Mouse (Mus musculus): ENCODE measurements around the gene Olfr419. TPM values are rescaled to one million over a fixed set of nuclear protein-coding genes. Genes with fewer than 3 reads are reported as not detected.

Olfr419 gene
- polyA plus RNA-seq (2012; ENCODE audit: insufficient read depth, low replicate concordance), result not detected in 2 replicates

DNA sequence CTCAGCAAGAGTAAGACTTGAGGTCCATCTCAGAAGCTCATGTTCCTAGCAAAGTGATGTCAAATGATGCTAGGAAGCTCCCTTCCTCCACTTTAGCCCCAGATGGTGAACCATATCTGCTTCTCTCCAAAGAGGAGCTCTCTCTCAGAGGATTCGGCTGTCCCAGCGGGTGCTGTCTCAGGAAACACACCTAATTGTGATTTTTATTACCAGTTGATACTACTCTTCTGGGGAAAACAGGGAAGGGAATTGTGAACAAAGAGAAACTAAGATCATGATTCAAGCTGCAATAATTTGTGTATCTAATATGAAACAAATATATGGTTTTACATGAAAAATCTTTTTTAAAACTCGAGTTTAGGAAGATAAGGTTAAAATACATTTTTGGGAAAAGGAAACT lies at the start of gene Olfr419:
Gene Olfr419 (minus strand): TSS at position 101 of the 400 bp plus-strand sequence.
- Histone ChIP-seq H3K4me3 (replicated peaks) (no peak within 1 kb of the TSS), H3K36me3 (replicated peaks; ENCODE audit: low read length) (no peaks in the 10 kb centered on the region)
- no peak for TF ChIP-seq GATA1 (IDR thresholded peaks at IDR 0.05; ENCODE audit: borderline replicate concordance, low read length)
- TF ChIP-seq FLI1 (IDR thresholded peaks at IDR 0.05; ENCODE audit: low read length), result no peak

GRCm38 (mm10) chr1:174270643-174271042 lies 18.8 kb upstream of the Olfr419 start:
- H3K9me3 ChIP-seq, result no peaks in the 10 kb centered on the region
- H3K4me1 ChIP-seq, result peaks cover 5% of the 10 kb centered on the region; the same call in 1 of the 2 replicates
- TF ChIP-seq GATA1 (IDR thresholded peaks at IDR 0.05; ENCODE audit: borderline replicate concordance, low read length), result no peak
- no peak overlapping the region for H3K4me3 ChIP-seq (replicated peaks)
- no peaks in the 10 kb centered on the region for H3K27me3 ChIP-seq (replicated peaks)
- no peaks in the 10 kb centered on the region for H3K36me3 ChIP-seq (replicated peaks; ENCODE audit: low read length)

More for the DNA sequence above, at the start of gene Olfr419:
- no peaks in the 10 kb centered on the region for H3K27me3 ChIP-seq (replicated peaks)
- no peaks in the 10 kb centered on the region; the same call in 1 of the 2 replicates for H3K4me1 ChIP-seq
- no peaks in the 10 kb centered on the region for H3K9me3 ChIP-seq

DNA sequence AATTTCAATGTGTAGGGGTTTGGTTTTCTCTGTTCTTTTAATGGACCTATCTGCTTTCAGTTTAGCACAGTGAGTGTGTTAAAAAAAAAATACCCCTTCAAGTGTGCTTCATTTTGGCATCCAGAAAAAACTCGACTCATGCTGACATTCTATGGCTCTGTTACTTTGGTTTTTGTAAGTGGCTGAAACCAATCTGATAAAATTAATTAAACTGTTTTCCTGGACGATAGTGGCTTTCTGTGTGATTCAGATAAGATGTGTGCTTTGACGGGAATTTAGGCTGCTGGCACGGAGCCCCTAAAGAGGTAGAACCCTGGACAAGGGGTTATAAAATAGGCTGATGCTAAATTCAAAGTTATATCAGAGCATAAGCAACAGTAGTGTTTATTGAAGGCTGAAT lies 17.3 kb upstream of the Olfr419 start:
- H3K36me3 ChIP-seq (replicated peaks; ENCODE audit: low read length), result no peaks in the 10 kb centered on the region
- no peaks in the 10 kb centered on the region for H3K9me3 ChIP-seq
- TF ChIP-seq FLI1 (IDR thresholded peaks at IDR 0.05; ENCODE audit: low read length) (no peak), GATA1 (IDR thresholded peaks at IDR 0.05; ENCODE audit: borderline replicate concordance, low read length) (no peak)
- no peaks in the 10 kb centered on the region for H3K27me3 ChIP-seq (replicated peaks)
- H3K4me3 ChIP-seq (replicated peaks), result no peak overlapping the region
- peaks cover 5% of the 10 kb centered on the region; the same call in 1 of the 2 replicates for H3K4me1 ChIP-seq

- Histone ChIP-seq H3K9me3 (no peaks in the 10 kb centered on the region), H3K36me3 (replicated peaks; ENCODE audit: low read length) (no peaks in the 10 kb centered on the region), H3K4me1 (peaks cover 5% of the 10 kb centered on the region; the same call in 1 of the 2 replicates), H3K27me3 (replicated peaks) (no peaks in the 10 kb centered on the region), H3K4me3 (replicated peaks) (no peak overlapping the region)
- TF ChIP-seq GATA1 (IDR thresholded peaks at IDR 0.05; ENCODE audit: borderline replicate concordance, low read length), result no peak
- no peak for TF ChIP-seq FLI1 (IDR thresholded peaks at IDR 0.05; ENCODE audit: low read length)
Measured at GRCm38 (mm10) chr1:174267816-174268215, 16.0 kb upstream of the Olfr419 start.

DNA sequence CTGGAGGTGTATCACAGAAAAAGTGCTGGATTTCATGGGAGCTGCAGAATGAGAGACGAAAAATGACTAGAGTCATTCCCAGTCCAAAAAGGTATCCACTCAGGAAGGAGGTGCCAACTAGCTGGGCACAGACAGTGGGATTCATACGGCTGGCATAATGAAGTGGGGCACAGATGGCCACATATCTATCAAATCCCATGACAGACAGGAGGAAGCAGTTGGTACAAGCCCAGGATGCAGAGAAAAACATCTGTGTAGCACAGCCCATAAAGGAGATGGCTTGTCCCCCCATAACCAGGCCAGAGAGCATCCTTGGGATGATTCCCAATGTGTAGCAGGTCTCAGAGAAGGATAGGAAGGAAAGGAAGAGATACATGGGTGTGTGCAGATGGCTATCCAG lies 1.5 kb downstream of the Olfr419 start:
- TF ChIP-seq FLI1 (IDR thresholded peaks at IDR 0.05; ENCODE audit: low read length) (no peak), GATA1 (IDR thresholded peaks at IDR 0.05; ENCODE audit: borderline replicate concordance, low read length) (no peak)

GRCm38 (mm10) chr1:174247170-174247569 lies 4.7 kb downstream of the Olfr419 start:
- no peak for TF ChIP-seq FLI1 (IDR thresholded peaks at IDR 0.05; ENCODE audit: low read length)
- no peak for TF ChIP-seq GATA1 (IDR thresholded peaks at IDR 0.05; ENCODE audit: borderline replicate concordance, low read length)
- H3K9me3 ChIP-seq, result no peaks in the 10 kb centered on the region
- no peaks in the 10 kb centered on the region; the same call in 1 of the 2 replicates for H3K4me1 ChIP-seq
- peaks cover 14% of the 10 kb centered on the region for H3K36me3 ChIP-seq (replicated peaks; ENCODE audit: low read length)
- no peaks in the 10 kb centered on the region for H3K27me3 ChIP-seq (replicated peaks)
- no peak overlapping the region for H3K4me3 ChIP-seq (replicated peaks)

More for the DNA sequence above, 1.5 kb downstream of the Olfr419 start:
- H3K4me1 ChIP-seq, result no peaks in the 10 kb centered on the region; the same call in 1 of the 2 replicates
- no peaks in the 10 kb centered on the region for H3K27me3 ChIP-seq (replicated peaks)
- H3K36me3 ChIP-seq (replicated peaks; ENCODE audit: low read length), result peaks cover 8% of the 10 kb centered on the region
- H3K9me3 ChIP-seq, result no peaks in the 10 kb centered on the region
- H3K4me3 ChIP-seq (replicated peaks), result no peak overlapping the region

- no peak overlapping the region for H3K4me3 ChIP-seq (replicated peaks)
- no peaks in the 10 kb centered on the region for H3K9me3 ChIP-seq
- H3K4me1 ChIP-seq, result no peaks in the 10 kb centered on the region; the same call in 1 of the 2 replicates
- H3K36me3 ChIP-seq (replicated peaks; ENCODE audit: low read length), result peaks cover 14% of the 10 kb centered on the region
- no peaks in the 10 kb centered on the region for H3K27me3 ChIP-seq (replicated peaks)
- TF ChIP-seq GATA1 (IDR thresholded peaks at IDR 0.05; ENCODE audit: borderline replicate concordance, low read length) (no peak), FLI1 (IDR thresholded peaks at IDR 0.05; ENCODE audit: low read length) (no peak)
Measured at GRCm38 (mm10) chr1:174246080-174246479, 5.8 kb downstream of the Olfr419 start.

DNA sequence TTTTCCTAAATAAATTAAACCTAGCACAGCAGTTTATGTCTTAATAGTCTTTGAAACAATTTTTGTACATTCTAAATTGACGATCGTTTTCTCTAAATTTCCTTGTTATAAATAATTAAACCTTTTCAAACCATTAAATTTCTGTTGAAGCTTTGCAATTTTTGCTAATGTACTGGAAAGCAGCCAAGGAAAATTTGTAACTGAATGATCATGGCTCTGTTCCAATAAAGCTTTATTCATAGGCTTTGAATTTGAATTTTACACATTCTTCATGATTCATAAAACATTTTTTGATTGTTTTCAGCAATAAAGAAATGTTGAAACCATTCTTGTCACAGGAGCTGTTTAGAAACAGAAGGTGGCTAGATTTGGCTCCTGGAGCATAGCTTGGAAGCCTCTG lies 7.2 kb downstream of the Olfr419 start:
- no peak overlapping the region for H3K4me3 ChIP-seq (replicated peaks)
- no peak for TF ChIP-seq FLI1 (IDR thresholded peaks at IDR 0.05; ENCODE audit: low read length)
- TF ChIP-seq GATA1 (IDR thresholded peaks at IDR 0.05; ENCODE audit: borderline replicate concordance, low read length), result no peak
- H3K4me1 ChIP-seq, result peaks cover 4% of the 10 kb centered on the region
- H3K9me3 ChIP-seq, result no peaks in the 10 kb centered on the region
- H3K36me3 ChIP-seq (replicated peaks; ENCODE audit: low read length), result peaks cover 14% of the 10 kb centered on the region
- H3K27me3 ChIP-seq (replicated peaks), result no peaks in the 10 kb centered on the region

GRCm38 (mm10) chr1:174239916-174240315 lies 11.9 kb downstream of the Olfr419 start:
- no peaks in the 10 kb centered on the region for H3K9me3 ChIP-seq
- TF ChIP-seq FLI1 (IDR thresholded peaks at IDR 0.05; ENCODE audit: low read length), result no peak
- TF ChIP-seq GATA1 (IDR thresholded peaks at IDR 0.05; ENCODE audit: borderline replicate concordance, low read length), result no peak
- peaks cover 17% of the 10 kb centered on the region for H3K4me1 ChIP-seq
- no peaks in the 10 kb centered on the region for H3K27me3 ChIP-seq (replicated peaks)
- H3K36me3 ChIP-seq (replicated peaks; ENCODE audit: low read length), result peaks cover 16% of the 10 kb centered on the region
- H3K4me3 ChIP-seq (replicated peaks), result no peak overlapping the region

DNA sequence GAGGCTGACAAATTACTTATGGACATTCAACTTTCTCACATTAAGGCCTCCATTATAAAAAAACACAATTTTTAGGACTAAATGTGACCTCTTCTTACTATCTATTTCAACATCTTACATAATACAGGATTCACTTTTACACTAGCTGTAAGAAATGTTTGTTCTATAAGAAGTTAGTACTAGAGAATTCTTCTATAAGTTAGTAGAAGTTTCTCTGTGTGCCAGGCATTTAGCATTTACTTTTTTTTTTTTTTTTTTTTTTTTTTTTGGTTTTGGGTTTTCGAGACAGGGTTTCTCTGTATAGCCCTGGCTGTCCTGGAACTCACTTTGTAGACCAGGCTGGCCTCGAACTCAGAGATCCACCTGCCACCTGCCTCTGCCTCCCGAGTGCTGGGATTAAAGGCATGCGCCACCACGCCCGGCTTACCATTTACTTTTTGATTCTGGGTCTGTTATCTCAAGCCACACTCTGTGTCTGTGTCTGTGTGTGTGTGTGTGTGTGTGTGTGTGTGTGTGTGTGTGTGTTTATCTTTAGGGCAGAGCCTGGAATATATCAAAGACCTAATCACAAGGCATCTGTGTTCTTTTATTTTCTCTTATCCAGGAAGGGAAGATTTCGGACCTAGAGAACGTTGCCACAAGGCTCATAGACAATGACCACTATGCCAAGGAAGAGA lies 35.2 kb downstream of the Olfr419 start:
- H3K4me3 ChIP-seq (replicated peaks), result no peak overlapping the region
- H3K36me3 ChIP-seq (replicated peaks; ENCODE audit: low read length), result peaks cover 39% of the 10 kb centered on the region
- H3K4me1 ChIP-seq, result no peaks in the 10 kb centered on the region
- no peaks in the 10 kb centered on the region for H3K9me3 ChIP-seq
- no peaks in the 10 kb centered on the region for H3K27me3 ChIP-seq (replicated peaks)
- TF ChIP-seq FLI1 (IDR thresholded peaks at IDR 0.05; ENCODE audit: low read length), result no peak
- no peak for TF ChIP-seq GATA1 (IDR thresholded peaks at IDR 0.05; ENCODE audit: borderline replicate concordance, low read length)
